In genomic region chr13:99367554-99368174, GRCm38 (mm10) we compare ENCODE assay signal across 18 mouse cellular contexts. TPM values are rescaled to one million over a fixed set of nuclear protein-coding genes. Genes with fewer than 3 reads are reported as not detected.
DNase-seq lines count a peak whose midpoint lies in the region; ATAC-seq lines count a peak whose summit lies in the region.
"Had no signal": no experiment of that assay in that cellular context is flagged by ENCODE, and none has a peak within 500 bp of the region (broad histone marks: within the 10 kb centered on the region; RNA-seq: fewer than 3 reads in every experiment).

No protein-coding gene starts in this region.

- H3K9ac ChIP-seq in heart, embryonic 13.5 days = peak overlapping the region; percentile 40; the same call in 1 of the 2 replicates
- no peak overlapping the region for H3K9ac ChIP-seq in liver, embryonic 12.5 days
- H3K9ac ChIP-seq: hindbrain, embryonic 13.5 days; liver, embryonic 15.5 days; midbrain, embryonic 15.5 days; neural tube, embryonic 13.5 days had no signal

- H3K36me3 ChIP-seq in heart, embryonic 13.5 days = peaks cover 57% of the 10 kb centered on the region
- peaks cover 78% of the 10 kb centered on the region for H3K36me3 ChIP-seq in liver, embryonic 12.5 days
- H3K36me3 ChIP-seq: midbrain, embryonic 15.5 days had no signal

- ATAC-seq in heart, embryonic 13.5 days (ENCODE audit: extremely low read depth, insufficient number of reproducible peaks, low FRiP score, low TSS enrichment) = no peak
- ATAC-seq in liver, embryonic 12.5 days = no peak
- ATAC-seq: midbrain, embryonic 15.5 days had no signal

- no peaks in the 10 kb centered on the region for H3K27me3 ChIP-seq in heart, embryonic 13.5 days (replicated peaks)
- H3K27me3 ChIP-seq in liver, embryonic 12.5 days (replicated peaks) = no peaks in the 10 kb centered on the region
- H3K27me3 ChIP-seq: CH12.LX; hindbrain, embryonic 13.5 days; liver, embryonic 15.5 days; midbrain, embryonic 15.5 days; neural tube, embryonic 13.5 days had no signal

- H3K4me1 ChIP-seq in heart, embryonic 13.5 days = peaks cover 38% of the 10 kb centered on the region
- no peaks in the 10 kb centered on the region for H3K4me1 ChIP-seq in liver, embryonic 12.5 days
- H3K4me1 ChIP-seq: limb, embryonic 10.5 days; liver, embryonic 15.5 days; midbrain, embryonic 15.5 days had no signal

- H3K9me3 ChIP-seq in heart, embryonic 13.5 days = no peaks in the 10 kb centered on the region
- no peaks in the 10 kb centered on the region for H3K9me3 ChIP-seq in liver, embryonic 12.5 days (replicated peaks)
- H3K9me3 ChIP-seq: hindbrain, embryonic 13.5 days; limb, embryonic 10.5 days; liver, embryonic 15.5 days; midbrain, embryonic 15.5 days; neural tube, embryonic 13.5 days had no signal

- DNase-seq in heart, adult 18-20 months = peak; percentile 38 to 44
- DNase-seq in heart, postnatal 36 days = no peak
- DNase-seq in cerebellum, adult 11-12 months = peak; percentile 68
- peak; percentile 71 for DNase-seq in cerebellum, adult 9-10 months
- no peak for DNase-seq in spleen, adult 18-20 months
- DNase-seq in lung, postnatal 25 days (ENCODE audit: low spot score) = no peak
- DNase-seq: kidney, adult 8-10 months; lung, postnatal 36 days; right cerebral cortex, adult 18-20 months; thymus, postnatal 14 days had no signal

- 78% methylated on average over 12 of the region's 12 CpGs for WGBS in heart, embryonic 13.5 days
- 83% methylated on average over 12 of the region's 12 CpGs for WGBS in liver, embryonic 12.5 days (ENCODE audit: insufficient replicate concordance)

- H3K4me3 ChIP-seq in heart, embryonic 13.5 days = no peak overlapping the region
- no peak overlapping the region for H3K4me3 ChIP-seq in liver, embryonic 12.5 days
- H3K4me3 ChIP-seq: hindbrain, embryonic 13.5 days; limb, embryonic 10.5 days; liver, embryonic 15.5 days; midbrain, embryonic 15.5 days; neural tube, embryonic 13.5 days had no signal

- no peak overlapping the region for H3K27ac ChIP-seq in heart, embryonic 13.5 days (replicated peaks)
- H3K27ac ChIP-seq in liver, embryonic 12.5 days = no peak overlapping the region
- H3K27ac ChIP-seq: hindbrain, embryonic 13.5 days; limb, embryonic 10.5 days; liver, embryonic 15.5 days; midbrain, embryonic 15.5 days; neural tube, embryonic 13.5 days had no signal

- no peak overlapping the region for H3K4me2 ChIP-seq in heart, embryonic 13.5 days
- H3K4me2 ChIP-seq in liver, embryonic 12.5 days = no peak overlapping the region
- H3K4me2 ChIP-seq: hindbrain, embryonic 13.5 days; liver, embryonic 15.5 days; midbrain, embryonic 15.5 days; neural tube, embryonic 13.5 days had no signal

- intact Hi-C loops in heart, postnatal 36 days (cut with DNase I) = no loop called here

RNA-seq across cellular contexts. Expression of gene Mrps27, which starts 23.1 kb away (rescaled TPM):
- total RNA-seq in heart, adult 18-20 months (2021) = 10 to 100 TPM; 49.5 to 50.0 TPM
- total RNA-seq in heart, postnatal 36 days (2021) = 10 to 100 TPM; 48.2 to 48.8 TPM
- polyA plus RNA-seq in heart, embryonic 13.5 days (2015; fragmentation: Nextera tagmentation; extraction: Ambion mirVana) = 69.5 and 74.7 TPM in 2 replicates
- polyA plus RNA-seq in liver, embryonic 12.5 days (2016; fragmentation: Nextera tagmentation; extraction: Ambion mirVana) = 43.7 and 44.3 TPM in 2 replicates

RNA-seq across cellular contexts. Expression of gene Ptcd2, which starts 23.2 kb away (rescaled TPM):
- total RNA-seq in heart, adult 18-20 months (2021) = 10 to 100 TPM; 55.4 to 60.7 TPM
- 10 to 100 TPM; 47.0 to 49.2 TPM for total RNA-seq in heart, postnatal 36 days (2021)
- polyA plus RNA-seq in heart, embryonic 13.5 days (2015; fragmentation: Nextera tagmentation; extraction: Ambion mirVana) = 55.3 and 57.8 TPM in 2 replicates
- polyA plus RNA-seq in liver, embryonic 12.5 days (2016; fragmentation: Nextera tagmentation; extraction: Ambion mirVana) = 44.6 and 46.8 TPM in 2 replicates

Comparison
In these comparisons a context has a peak if more than half of its experiments do, and no peak if none do; other contexts are left out.
1. DNase-seq: peak in heart, adult 18-20 months (2 of 2), cerebellum, adult 11-12 months (single experiment) and cerebellum, adult 9-10 months (single experiment); none in heart, postnatal 36 days (0 of 2), spleen, adult 18-20 months (0 of 2) and lung, postnatal 25 days (single experiment).